Mouse (Mus musculus): ENCODE measurements around the gene Apod.
"Not testable (repeated sequence)": the region's sequence is repeated elsewhere in the genome, so short reads cannot be mapped to it uniquely, and the experiment has no call there.

Gene Apod

DNA sequence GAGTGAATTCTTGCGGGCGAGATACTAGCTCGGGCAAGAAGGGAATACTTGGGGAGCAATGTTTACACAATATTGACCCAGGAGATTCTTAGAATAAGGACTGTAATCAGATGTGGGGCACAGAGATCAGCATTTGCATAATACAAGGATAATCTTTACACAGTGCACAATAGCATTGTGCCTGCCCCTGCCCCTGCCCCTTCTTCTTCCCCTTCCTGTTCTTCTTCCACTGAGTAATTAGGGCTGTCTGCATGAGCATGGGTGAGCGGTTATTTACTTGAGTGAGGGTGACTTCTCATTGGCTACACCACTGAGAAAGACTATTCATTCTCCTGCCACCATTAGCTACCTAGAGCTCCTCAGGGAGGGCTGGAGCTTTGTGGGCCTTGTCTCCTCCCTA is 6.9 kb upstream of the Apod start:
- DNase-seq (ENCODE audit: low spot score), result no peak

DNA sequence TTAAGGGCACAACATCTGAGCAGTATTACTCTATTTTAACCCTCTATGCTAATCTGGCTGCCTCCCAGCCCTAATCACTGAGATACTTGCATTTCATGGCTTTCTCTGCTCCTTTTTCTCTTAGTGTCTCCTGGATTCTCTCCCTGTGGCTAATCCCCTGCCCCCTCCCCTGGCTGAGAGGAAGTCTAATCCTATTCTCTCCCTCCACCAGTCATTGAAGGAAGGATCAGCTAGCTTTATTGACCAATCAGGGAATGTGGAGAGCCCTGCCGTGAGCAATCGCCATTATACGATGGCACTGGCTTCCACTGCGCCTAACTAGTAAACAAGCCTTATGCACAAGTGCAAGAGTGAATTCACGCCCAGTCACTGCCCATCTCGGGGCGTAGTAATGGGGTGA is 6.3 kb upstream of the Apod start:
- no peak for DNase-seq (ENCODE audit: low spot score)

DNA sequence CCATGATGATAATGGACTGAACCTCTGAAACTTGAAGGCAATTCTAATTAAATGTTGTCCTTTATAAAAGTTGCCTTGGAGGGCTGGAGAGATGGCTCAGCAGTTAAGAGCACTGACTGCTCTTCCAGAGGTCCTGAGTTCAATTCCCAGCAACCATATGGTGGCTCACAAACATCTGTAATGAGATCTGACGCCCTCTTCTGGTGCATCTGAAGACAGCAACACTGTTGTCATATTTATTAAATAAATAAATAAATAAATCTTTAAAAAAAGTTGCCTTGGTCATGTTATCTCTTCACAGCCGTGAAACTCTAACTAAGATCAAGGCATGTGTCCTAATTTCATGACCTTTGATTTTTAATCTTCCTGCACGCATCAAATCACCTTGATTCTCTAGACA is 5.1 kb upstream of the Apod start:
- not testable (repeated sequence) for DNase-seq (ENCODE audit: low spot score)

DNA sequence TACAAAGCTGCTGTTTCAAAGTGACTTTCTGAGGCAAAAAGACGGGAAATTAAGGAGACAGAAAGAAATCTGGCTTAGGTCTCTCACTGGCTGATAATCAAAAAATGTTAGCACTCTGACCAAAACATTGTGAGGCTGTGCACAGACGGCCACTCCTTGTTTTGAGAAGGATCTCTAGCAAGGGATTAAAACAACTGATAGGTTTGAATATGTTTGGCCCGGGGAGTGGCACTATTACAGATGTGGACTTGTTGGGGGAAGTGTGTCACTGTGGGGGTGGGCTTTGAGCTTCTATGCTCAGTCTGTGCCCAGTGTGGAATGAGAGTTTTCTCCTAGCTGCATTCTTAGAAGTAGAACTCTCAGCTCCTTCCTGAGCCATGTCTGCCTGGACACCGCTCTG is 4.7 kb upstream of the Apod start:
- DNase-seq (ENCODE audit: low spot score), result no peak

DNA sequence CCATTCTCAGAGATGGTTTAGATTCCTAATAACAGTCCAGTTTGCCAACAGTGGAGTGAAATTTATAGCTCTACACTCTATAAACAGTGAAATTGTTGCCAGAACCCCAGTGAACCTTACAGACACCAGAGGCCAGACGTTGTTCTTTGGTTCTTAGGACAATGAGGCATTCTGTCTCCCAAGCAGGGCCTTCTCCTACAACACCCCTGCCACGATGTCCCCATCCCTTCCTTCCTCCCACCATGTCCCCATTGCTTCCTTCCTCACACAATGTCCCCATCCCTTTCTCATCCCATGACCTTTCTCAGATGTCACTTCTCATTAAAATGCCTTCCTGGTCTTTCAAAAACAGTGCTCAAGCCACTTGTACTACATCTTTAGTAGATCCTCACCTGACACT is 3.8 kb upstream of the Apod start:
- DNase-seq (ENCODE audit: low spot score), result no peak

DNA sequence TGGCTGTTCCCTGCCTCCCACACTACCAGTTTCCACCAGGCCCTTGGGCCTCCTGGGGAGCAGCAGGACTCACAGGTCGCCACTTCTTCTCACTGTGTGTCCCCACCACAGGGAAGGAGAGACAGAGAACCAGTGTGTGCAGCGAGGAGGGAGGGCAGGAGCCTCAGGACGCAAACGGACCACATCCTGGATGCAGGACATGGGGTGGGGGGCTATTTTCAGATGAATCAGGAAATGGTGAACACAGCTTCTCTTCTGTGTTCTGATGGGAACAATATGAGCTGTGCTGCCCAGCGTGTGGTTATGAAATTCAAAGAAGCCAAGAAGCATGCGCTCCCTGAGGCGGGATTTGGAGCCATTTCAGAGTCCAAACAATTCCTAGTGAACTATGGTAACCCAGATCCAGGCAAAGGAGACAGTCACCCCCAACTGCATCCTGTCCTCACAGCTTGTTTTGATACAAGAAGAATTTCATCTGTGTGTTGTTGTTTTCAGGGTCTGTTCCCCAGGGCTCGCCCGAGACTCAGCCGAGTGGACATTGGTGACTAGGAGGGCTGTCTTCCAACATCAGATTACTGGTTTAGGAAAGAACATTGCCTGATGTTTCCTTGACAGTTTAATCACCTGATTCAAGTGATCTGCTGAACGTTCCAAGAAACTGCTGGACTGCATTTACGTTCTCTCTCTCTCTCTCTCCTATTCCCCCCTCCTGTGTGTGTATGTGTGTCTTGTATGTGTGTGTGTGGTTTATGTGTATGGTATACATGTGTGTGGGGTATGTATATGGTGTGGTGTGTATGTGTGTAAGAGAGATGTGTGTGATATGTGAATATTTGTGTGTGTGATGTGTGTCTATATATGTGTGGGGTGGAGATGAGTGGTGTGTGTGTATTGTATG is 1.9 kb upstream of the Apod start:
- peak; percentile 86 for DNase-seq (ENCODE audit: low spot score)

DNA sequence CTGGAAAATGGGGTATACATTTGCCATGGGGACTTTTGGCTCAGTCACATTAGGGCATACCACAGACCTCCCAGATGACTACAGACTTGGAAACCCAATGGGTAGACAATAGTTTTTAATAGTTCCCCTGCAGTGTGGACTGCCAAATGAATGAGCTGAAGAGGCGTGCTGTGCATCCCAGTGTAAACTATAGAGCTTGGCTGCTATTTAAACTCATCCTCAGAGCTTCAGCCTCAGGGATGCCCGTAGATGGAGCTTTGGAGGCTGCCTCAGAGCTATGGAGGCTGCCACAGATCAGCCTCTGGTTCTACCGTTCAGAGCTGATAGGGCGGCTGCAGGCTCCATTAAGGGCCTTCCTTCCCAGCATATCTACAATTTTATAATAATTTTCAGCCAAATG is 686 bp upstream of the Apod start:
- no peak for DNase-seq (ENCODE audit: low spot score)

DNA sequence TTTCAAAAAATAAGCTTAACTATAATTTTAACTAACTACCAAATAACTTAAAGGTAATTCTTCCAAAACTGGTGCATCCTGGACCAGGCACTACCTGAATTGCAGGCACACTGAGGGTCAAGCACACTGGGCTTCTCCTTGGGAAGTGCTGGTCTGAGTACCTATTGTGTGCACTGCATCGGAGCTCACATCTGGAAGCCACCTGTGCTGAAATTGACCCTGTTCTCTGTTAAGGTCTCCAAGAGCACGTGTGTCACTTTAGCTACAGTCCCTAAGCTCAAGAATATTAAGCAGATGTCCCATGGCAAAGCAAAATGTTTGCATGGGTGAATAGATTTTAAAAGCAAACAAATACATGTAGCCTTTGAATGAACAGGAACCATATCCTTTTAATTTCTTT is 997 bp downstream of the Apod start:
- DNase-seq (ENCODE audit: low spot score), result no peak

DNA sequence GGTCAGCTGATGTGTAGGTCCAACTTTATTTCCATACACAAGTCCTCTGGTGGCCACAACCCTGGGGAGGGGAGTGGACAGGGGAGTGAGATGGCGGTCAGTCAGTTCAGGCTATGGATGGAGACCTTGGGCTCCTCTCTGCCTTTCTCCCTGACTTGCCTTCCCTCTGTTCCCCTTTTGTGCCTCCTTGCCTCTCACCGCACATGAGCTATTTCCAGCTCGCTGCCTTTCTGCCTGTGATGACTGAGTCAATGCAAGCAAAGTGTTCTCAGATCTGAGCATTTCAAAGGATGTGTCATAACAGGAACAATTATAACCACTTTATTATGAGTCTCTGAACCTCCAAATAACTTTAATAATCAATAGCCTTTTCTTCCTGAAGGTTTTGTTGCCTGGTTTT is 2.3 kb downstream of the Apod start:
- DNase-seq (ENCODE audit: low spot score), result no peak

DNA sequence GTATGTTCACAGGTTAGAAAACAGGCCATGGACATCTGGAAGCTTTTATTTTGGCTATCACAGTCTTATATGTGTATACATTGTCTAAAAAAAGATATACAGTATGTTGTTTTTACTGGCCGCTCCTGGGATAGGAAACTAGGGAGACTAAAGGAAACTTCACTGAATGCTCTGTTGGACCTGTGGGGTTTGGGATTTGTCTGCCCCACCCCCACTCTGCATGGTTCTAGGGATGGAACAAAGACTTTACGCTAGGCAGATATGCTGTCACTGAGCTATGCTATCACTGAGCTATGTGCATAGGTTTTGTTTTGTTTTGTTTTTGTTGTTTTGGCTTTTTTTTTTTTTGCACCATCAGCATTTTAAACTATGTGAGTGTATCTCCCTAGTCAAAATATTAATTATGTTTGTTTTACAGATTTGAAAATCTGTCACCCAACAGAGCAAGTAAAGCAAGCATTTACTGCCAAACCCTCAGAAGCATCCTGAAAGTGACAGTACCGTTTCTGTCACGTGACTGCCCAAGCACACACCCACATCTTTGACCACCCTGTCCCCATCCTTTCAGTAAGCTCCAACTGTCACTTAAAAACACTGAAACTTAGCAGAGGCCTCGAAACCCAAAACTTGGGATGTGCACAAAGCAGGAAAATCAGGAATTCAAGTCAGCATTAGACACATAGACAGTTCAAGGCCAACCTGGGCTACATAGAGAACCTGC is 9.2 kb downstream of the Apod start:
- DNase-seq (ENCODE audit: low spot score), result no peak

DNA sequence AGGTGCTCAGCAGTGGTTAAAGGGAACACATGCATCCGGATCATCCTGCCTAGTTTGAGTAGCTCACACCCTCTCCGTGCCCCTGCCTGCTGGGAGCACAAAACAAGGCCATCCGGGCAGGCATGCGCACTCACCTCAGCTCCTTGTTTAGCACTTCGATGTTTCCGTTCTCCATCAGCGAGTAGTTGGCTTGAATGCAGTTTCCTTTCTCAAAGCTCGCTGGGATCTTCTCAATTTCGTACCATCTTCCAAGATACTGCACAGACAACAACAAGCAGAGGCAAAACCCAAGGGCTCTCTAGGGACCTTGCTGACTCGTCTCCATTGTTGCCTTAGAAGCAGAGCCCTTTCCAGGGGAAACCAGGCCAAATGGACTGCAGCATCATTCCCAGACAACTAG is 11.3 kb downstream of the Apod start:
- peak; percentile 48 for DNase-seq (ENCODE audit: low spot score)

DNA sequence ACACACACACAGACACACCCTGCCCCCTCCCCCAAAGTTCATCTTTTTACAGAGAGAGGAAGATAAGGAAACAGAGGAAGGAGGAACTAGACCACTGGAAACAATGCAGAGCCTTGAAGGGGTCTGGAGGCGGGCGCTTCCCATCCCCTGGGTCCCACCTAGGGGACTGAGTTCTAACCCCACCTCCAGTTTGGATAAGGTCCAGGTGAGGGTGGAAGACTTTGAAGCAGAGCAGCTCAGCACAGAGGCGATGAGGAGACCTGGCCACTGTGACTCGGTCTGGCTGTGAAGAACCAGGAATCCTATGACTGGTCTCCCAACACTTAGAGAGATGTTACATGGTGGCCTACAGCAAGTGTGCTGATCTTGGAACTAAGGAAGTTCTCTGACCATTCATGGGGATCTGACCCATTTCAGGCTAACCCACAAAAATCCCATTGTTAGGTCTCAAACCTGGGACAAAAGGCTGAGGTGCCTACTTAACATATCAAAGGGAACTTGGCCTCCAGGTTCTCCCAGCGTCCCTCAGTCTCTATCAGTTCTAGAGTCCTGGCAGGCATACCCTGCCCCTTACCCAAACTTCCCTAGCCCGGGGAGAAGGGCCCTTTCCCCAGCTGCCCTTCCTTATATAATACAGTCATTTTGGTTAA is 13.6 kb downstream of the Apod start:
- no peak for DNase-seq (ENCODE audit: low spot score)

DNA sequence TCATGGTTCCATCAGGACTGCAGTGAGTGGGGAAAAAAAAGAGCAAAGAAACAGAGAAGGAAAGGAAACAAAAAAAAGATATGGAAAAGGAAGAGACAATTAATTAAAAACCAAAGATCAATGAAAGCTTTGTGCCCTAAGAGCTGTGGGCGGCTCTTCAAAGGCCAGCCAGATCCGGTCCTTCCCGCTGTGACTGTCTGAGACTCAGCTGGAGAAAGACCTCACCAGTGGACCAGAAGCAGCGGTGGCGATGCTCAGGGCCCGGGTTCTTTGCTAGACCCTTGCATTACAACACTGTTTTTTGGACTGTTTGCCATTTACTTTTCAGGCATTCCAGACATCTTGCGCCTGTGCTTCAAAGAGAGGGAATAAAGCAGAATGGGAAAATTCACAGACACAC is 14.1 kb downstream of the Apod start:
- no peak for DNase-seq (ENCODE audit: low spot score)

DNA sequence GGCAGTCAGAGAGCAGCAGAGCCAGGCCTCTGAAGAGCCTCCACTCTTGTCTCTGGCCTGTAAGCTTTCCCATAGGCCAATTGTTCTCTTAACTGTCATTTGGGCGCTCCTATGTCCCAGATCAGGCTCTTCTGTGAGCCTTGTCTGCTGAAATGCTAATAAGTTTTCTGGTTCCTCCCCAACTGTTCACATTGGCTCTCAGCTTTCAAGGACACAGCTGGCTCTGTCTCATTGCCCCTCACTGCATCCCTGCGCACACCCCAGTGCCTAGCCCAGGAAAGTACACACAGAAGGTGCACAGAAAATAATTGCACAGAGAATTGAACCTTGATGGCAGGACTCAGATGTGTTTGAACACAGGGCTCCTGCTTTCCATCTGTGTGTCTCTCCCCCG is 14.7 kb downstream of the Apod start:
- DNase-seq (ENCODE audit: low spot score), result no peak

DNA sequence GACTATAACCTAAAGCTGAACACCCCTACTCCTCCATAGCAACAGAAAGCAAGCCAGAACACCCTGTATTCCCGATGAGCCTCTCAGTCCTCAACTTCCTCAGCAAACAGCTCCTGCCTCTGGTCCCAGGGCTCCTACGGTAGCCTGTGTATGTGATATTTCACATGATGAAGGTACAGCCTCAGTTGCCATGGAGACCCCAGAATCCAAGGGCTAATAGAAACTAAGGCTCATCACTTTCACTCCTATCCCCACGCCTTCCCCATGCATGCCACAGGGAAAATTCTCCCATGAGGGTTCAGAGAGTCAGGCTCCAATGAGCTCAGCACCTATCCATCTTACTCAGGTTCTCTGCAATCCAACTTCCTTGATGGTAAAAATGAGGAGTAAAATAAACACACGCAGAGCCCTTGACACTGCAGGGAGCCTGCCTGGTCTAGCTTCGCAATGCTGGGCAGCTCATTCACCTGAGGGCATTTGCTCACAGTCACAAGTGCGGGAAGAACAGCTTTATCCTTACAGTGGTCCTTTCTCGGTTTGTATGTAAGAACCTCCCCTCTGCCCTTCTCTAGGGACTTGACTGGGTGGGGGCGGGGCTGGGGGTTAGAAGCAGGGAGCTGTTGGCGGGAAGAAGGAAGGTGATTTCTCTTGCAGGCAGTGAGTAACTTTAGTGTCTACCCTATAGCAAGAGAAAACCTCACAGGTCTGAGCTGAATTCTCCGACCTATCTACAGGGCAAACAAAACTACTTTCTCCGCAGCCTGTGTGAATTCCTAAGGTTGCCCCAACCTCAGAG is 15.2 kb downstream of the Apod start:
- no peak for DNase-seq (ENCODE audit: low spot score)

DNA sequence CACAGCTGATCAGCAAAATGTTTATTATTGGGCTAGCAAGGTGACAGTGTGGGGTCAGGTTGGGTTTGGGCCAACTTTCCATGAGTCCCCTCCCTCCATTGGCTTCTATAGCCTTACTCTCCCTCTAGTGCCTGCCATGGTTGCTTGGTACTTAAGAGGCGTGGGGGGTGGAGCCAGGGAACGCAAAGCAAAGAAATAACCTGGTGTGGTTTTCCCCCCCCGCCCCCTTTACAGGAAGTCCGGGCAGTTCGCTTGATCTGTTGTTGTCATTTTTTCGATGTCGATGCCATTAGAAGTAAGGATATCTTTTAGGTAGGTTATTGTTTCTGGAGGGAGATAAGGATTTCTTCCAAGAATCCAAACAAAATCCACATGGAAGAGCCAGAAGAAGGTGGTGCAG is 17.5 kb downstream of the Apod start:
- DNase-seq (ENCODE audit: low spot score), result no peak

DNA sequence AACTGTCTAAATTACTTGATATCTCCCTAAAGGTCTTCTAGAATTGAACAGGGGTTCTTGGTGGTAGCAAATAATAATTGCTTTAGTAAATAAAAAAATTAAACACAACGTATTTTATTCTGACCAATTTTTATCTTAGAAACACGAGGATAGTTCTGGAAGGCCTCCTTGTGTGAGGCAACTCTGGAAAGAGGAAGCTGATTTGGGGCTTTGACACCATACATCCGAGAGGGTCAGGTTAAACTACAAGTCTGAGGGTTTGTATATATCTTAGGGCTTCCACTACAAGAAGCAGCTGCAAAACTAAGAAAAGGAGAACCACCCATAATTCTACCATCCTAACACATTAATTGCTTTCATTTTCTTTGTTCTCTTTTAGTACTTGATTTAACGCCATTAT is 20.8 kb downstream of the Apod start:
- DNase-seq (ENCODE audit: low spot score), result no peak

DNA sequence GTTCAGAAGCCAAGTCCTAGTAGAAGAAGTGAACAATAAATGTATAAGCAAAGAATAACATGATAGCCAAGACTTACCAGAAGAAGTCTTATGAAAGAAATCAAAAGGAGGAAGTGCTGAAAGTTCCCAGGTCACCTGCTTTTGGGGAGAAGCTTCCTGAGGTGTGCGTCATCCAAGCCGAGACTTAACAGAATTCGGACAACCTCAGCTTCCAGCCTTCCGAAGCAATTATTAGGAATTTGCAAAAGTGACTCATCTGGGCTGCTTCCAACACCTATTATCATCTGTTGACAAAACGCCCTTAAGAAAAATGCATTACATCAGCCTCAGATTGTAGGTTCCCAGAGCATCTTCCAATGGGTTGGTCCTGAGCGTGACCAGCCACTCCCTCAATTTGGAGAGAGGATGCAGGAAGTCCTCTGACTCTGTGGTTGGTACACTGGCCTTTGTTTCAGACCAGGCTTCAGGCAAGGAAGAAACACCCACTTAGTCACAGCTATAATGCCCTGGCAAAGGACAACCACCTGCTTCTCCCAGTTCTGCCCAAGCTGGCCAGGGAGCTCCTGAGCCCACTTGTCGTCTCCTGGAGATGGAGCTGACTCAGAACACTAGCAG is 23.8 kb downstream of the Apod start:
- DNase-seq (ENCODE audit: low spot score), result no peak

DNA sequence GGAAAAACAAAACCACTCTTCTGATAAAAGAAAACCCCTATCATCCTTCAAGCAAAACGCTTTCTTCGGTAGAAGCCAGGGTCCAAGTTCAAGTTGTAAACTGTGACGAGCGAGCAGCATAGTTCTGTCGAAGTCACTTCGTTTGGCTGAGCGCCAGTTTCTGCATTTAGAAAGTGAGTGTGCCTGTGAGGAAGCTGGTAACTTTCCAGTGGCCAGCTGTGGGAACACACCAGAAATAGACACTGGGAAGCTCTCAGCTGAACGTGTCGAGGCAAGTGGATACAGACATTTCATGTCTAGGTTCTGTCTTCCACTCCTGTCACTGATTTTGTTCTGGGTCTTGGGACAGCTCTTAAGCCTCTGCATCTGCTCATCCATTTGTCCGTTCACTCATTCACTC is 24.3 kb downstream of the Apod start:
- DNase-seq (ENCODE audit: low spot score), result peak; percentile 86

DNA sequence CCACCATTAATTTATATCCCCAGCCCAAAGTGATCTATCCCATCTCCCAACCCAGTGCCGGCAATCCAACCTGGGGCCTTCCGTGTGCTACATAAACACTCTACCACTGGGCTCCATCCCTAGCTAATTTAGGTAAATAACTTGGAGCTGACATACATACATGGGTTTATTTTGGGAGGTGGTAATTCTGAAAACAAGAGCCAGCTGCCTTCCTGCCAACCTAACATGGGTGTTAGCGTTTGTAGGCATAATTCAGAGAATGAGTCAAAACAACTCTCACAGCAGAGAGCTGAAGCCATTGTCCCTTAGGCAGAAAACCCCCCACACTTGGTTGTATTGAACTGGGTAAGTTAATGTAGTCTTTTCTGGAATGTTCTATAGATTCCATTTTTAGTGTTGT is 26.9 kb downstream of the Apod start:
- DNase-seq (ENCODE audit: low spot score), result no peak

DNA sequence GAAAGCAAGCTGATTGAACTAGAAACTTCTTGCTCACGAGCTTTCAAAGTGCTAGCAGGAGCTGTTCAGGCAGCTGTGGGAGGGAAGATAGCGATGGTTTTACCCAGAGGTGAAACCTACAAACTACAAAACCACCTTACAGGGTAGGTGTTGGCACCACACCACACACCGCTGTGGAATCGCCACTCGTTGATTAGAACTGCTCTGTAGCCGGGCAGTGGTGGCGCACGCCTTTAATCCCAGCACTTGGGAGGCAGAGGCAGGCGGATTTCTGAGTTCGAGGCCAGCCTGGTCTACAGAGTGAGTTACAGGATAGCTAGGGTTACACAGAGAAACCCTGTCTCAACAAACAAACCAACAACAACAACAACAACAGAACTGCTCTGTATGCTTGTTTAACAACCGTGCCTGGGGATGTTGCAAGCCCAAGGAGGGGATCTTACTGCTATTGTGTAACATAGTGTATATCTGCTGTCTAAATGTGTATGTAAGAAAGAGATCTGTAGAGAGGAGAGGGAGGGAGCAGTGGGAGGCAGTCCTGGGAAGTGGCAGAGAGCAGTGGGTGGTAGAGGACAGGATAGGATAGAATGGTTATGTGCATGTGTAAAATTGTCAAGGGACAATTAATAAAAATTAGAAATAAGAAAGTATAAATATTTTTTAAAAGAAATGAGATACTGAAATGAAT is 27.7 kb downstream of the Apod start:
- no peak for DNase-seq (ENCODE audit: low spot score)
